Mouse (Mus musculus): ENCODE data around the gene Gm10570. TPM values are rescaled to one million over a fixed set of nuclear protein-coding genes. Genes with fewer than 3 reads are reported as not detected.

Gm10570 gene
- total and polyA plus RNA-seq, 3 experiments = not detected

GRCm38 (mm10) chr4:130318122-130318521, 9.6 kb upstream of the Gm10570 start:
- Histone ChIP-seq H3K4me1 (ENCODE audit: control insufficient read depth in 1 of 2, insufficient read depth in 2 of 2, low read length in 2 of 2) (peaks cover 4 to 7% of the 10 kb centered on the region in 2 experiments), H3K27ac (ENCODE audit: control insufficient read depth, low read depth, low read length) (no peak overlapping the region), H3K27me3 (ENCODE audit: control insufficient read depth in 1 of 2, insufficient read depth in 2 of 2, low read length in 2 of 2) (no peaks in the 10 kb centered on the region), H3K9me3 (replicated peaks; ENCODE audit: insufficient read depth, low read length) (no peaks in the 10 kb centered on the region), H3K79me2 (ENCODE audit: control insufficient read depth, insufficient read depth, low read length, poor library complexity) (no peaks in the 10 kb centered on the region), H3K4me3 (ENCODE audit: control insufficient read depth in 1 of 2, insufficient read depth in 1 of 2, low read depth in 2 of 2, low read length in 2 of 2) (no peak overlapping the region), H3K9ac (ENCODE audit: control insufficient read depth, low read depth, low read length, poor library complexity, severe bottlenecking) (no peak overlapping the region), H3K36me3 (ENCODE audit: control insufficient read depth in 1 of 2, insufficient read depth in 2 of 2, low read length in 2 of 2) (peaks cover 3 to 7% of the 10 kb centered on the region in 2 experiments)
- DNase-seq (ENCODE audit: low read depth, low spot score) = no peak
- TF ChIP-seq USF1 (IDR thresholded peaks at IDR 0.05; ENCODE audit: low read depth, low read length) (peak; percentile 42; the same call in 1 of the 2 replicates), ZNF384 (IDR thresholded peaks at IDR 0.05; ENCODE audit: low read depth, low read length) (no peak)

- no peak for DNase-seq (ENCODE audit: low read depth, low spot score)
- no peak for TF ChIP-seq ELF1 (IDR thresholded peaks at IDR 0.05; ENCODE audit: low read depth, low read length)
- TF ChIP-seq MXI1 (IDR thresholded peaks at IDR 0.05; ENCODE audit: low read depth, low read length) = no peak
- no peak for TF ChIP-seq ZNF384 (IDR thresholded peaks at IDR 0.05; ENCODE audit: low read depth, low read length)
- no peak for TF ChIP-seq POLR2AphosphoS2 (IDR thresholded peaks at IDR 0.05; ENCODE audit: low read length)
- TF ChIP-seq CHD1 (IDR thresholded peaks at IDR 0.05; ENCODE audit: low read depth, low read length) = no peak
- TF ChIP-seq TBP (IDR thresholded peaks at IDR 0.05; ENCODE audit: low read depth, low read length) = no peak
- no peak for TF ChIP-seq KAT2A (conservative IDR thresholded peaks at IDR 0.05; ENCODE audit: low read depth, low read length)
- no peak overlapping the region for H3K9ac ChIP-seq (ENCODE audit: control insufficient read depth, low read depth, low read length, poor library complexity, severe bottlenecking)
- no peaks in the 10 kb centered on the region for H3K9me3 ChIP-seq (replicated peaks; ENCODE audit: insufficient read depth, low read length)
- H3K27me3 ChIP-seq (ENCODE audit: control insufficient read depth in 1 of 2, insufficient read depth in 2 of 2, low read length in 2 of 2) = no peaks in the 10 kb centered on the region
- H3K27ac ChIP-seq (ENCODE audit: control insufficient read depth, low read depth, low read length) = no peak overlapping the region
- peaks cover 0 to under 1% of the 10 kb centered on the region in 2 experiments; a peak in 2 of 4 replicates for H3K36me3 ChIP-seq (ENCODE audit: control insufficient read depth in 1 of 2, insufficient read depth in 2 of 2, low read length in 2 of 2)
- H3K4me3 ChIP-seq (ENCODE audit: control insufficient read depth in 1 of 2, insufficient read depth in 1 of 2, low read depth in 2 of 2, low read length in 2 of 2) = no peak overlapping the region
- no peaks in the 10 kb centered on the region for H3K79me2 ChIP-seq (ENCODE audit: control insufficient read depth, insufficient read depth, low read length, poor library complexity)
- no peaks in the 10 kb centered on the region for H3K4me1 ChIP-seq (ENCODE audit: control insufficient read depth in 1 of 2, insufficient read depth in 2 of 2, low read length in 2 of 2)
These were observed 8.2 kb upstream of the Gm10570 start for GRCm38 (mm10) chr4:130316691-130317090.

GRCm38 (mm10) chr4:130315771-130316527, 7.5 kb upstream of the Gm10570 start:
- no peak overlapping the region for H3K9ac ChIP-seq (ENCODE audit: control insufficient read depth, low read depth, low read length, poor library complexity, severe bottlenecking)
- H3K27ac ChIP-seq (ENCODE audit: control insufficient read depth, low read depth, low read length) = no peak overlapping the region
- no peaks in the 10 kb centered on the region for H3K9me3 ChIP-seq (replicated peaks; ENCODE audit: insufficient read depth, low read length)
- H3K27me3 ChIP-seq (ENCODE audit: control insufficient read depth in 1 of 2, insufficient read depth in 2 of 2, low read length in 2 of 2) = no peaks in the 10 kb centered on the region
- no peak for TF ChIP-seq MAZ (IDR thresholded peaks at IDR 0.05; ENCODE audit: low read depth, low read length)
- no peak for TF ChIP-seq E2F4 (IDR thresholded peaks at IDR 0.05; ENCODE audit: borderline replicate concordance, low read depth, low read length)
- no peak for TF ChIP-seq CHD2 (IDR thresholded peaks at IDR 0.05; ENCODE audit: low read length)
- TF ChIP-seq UBTF (IDR thresholded peaks at IDR 0.05; ENCODE audit: borderline replicate concordance, insufficient read depth, low read depth, low read length) = no peak
- TF ChIP-seq USF1 (IDR thresholded peaks at IDR 0.05; ENCODE audit: low read depth, low read length) = no peak
- no peak for TF ChIP-seq MEF2A (IDR thresholded peaks at IDR 0.05; ENCODE audit: extremely low read depth, insufficient replicate concordance, low read depth, low read length, poor library complexity, severe bottlenecking)
- TF ChIP-seq JUND (IDR thresholded peaks at IDR 0.05; ENCODE audit: low read depth, low read length) = no peak
- no peak for TF ChIP-seq ETS1 (IDR thresholded peaks at IDR 0.05; ENCODE audit: low read depth, low read length)
- TF ChIP-seq NELFE (IDR thresholded peaks at IDR 0.05; ENCODE audit: low read depth, low read length) = no peak
- no peak for TF ChIP-seq MAFK (IDR thresholded peaks at IDR 0.05; ENCODE audit: borderline replicate concordance, low read depth, low read length)
- TF ChIP-seq HCFC1 (IDR thresholded peaks at IDR 0.05; ENCODE audit: low read depth, low read length) = no peak
- TF ChIP-seq GABPA (IDR thresholded peaks at IDR 0.05; ENCODE audit: low read depth, low read length) = no peak
- H3K79me2 ChIP-seq (ENCODE audit: control insufficient read depth, insufficient read depth, low read length, poor library complexity) = no peaks in the 10 kb centered on the region
- H3K36me3 ChIP-seq (ENCODE audit: control insufficient read depth in 1 of 2, insufficient read depth in 2 of 2, low read length in 2 of 2) = no peaks in the 10 kb centered on the region; a peak in 1 of 4 replicates
- no peaks in the 10 kb centered on the region for H3K4me1 ChIP-seq (ENCODE audit: control insufficient read depth in 1 of 2, insufficient read depth in 2 of 2, low read length in 2 of 2)
- H3K4me3 ChIP-seq (ENCODE audit: control insufficient read depth in 1 of 2, insufficient read depth in 1 of 2, low read depth in 2 of 2, low read length in 2 of 2) = no peak overlapping the region
- DNase-seq (ENCODE audit: low read depth, low spot score) = no peak

All from MEL (cell line).